Mouse (Mus musculus) heart, embryonic 12.5 days (tissue): Measurements from ENCODE around the gene 1700017D01Rik. TPM values are rescaled to one million over a fixed set of nuclear protein-coding genes. Genes with fewer than 3 reads are reported as not detected.
"Not testable (repeated sequence)": the region's sequence is repeated elsewhere in the genome, so short reads cannot be mapped to it uniquely, and the experiment has no call there.

Experiments
- ATAC-seq: fragments of 200-750 bp; cut with Nextera tagmentation; 2 replicates; pipeline ENCODE4 v1.8.0; 2017; ENCODE audit warnings: moderate TSS enrichment, moderate library complexity; ENCODE audit not compliant: insufficient number of reproducible peaks, low FRiP score
- H3K27ac ChIP-seq: fragments of 300-500 bp; sonication (generic); 2 replicates; pipeline ENCODE4 v1.5.1; 2016; ENCODE audit warnings: mild to moderate bottlenecking, moderate library complexity; ENCODE audit not compliant: poor library complexity, severe bottlenecking
- H3K27me3 ChIP-seq: fragments of 300-500 bp; sonication (generic); replicated peaks from 2 replicates; pipeline ENCODE4 v1.6.1; 2016; ENCODE audit warnings: mild to moderate bottlenecking, moderate library complexity
- H3K36me3 ChIP-seq: fragments of 300-500 bp; sonication (generic); 2 replicates; pipeline ENCODE4 v1.6.1; 2016; ENCODE audit warnings: mild to moderate bottlenecking, moderate library complexity
- H3K4me1 ChIP-seq: fragments of 300-500 bp; sonication (generic); replicated peaks from 2 replicates; pipeline ENCODE4 v1.6.1; 2016; ENCODE audit warnings: mild to moderate bottlenecking
- H3K4me2 ChIP-seq: fragments of 300-500 bp; sonication (generic); 2 replicates; pipeline ENCODE4 v1.6.1; 2016; ENCODE audit warnings: mild to moderate bottlenecking, moderate library complexity
- H3K4me3 ChIP-seq: fragments of 300-500 bp; sonication (generic); 2 replicates; pipeline ENCODE4 v1.5.1; 2016; ENCODE audit warnings: mild to moderate bottlenecking
- H3K9ac ChIP-seq: fragments of 300-500 bp; sonication (generic); 2 replicates; pipeline ENCODE4 v1.6.1; 2016; ENCODE audit warnings: mild to moderate bottlenecking, moderate library complexity
- H3K9me3 ChIP-seq: fragments of 300-500 bp; sonication (generic); replicated peaks from 2 replicates; pipeline ENCODE4 v1.6.1; 2016; ENCODE audit warnings: mild to moderate bottlenecking, moderate library complexity
- WGBS: fragments of 180-500 bp; shearing (Covaris S2); methylation state at CpG from one replicate; pipeline ENCODE4 v1.1.7; 2016; 5-methylcytosine and 5-hydroxymethylcytosine counted together
- polyA plus RNA-seq: library from polyadenylated mRNA; unstranded; fragments of >200 nt; fragmentation: Nextera tagmentation; extraction: Ambion mirVana; gene quantifications from 2 replicates; pipeline ENCODE4 v1.2.1, GENCODE M21; 2016

The 1700017D01Rik gene
- polyA plus RNA-seq, 1 experiment from 2014 or later: not detected

GRCm38 (mm10) chr19:11092131-11092530 is 38.5 kb downstream of the 1700017D01Rik start:
- WGBS: 3% methylated on average over 50 of the region's 50 CpGs
- not testable (repeated sequence) for H3K27ac ChIP-seq, ATAC-seq, H3K9me3 ChIP-seq, H3K27me3 ChIP-seq, H3K4me1 ChIP-seq, H3K36me3 ChIP-seq
- Histone ChIP-seq H3K4me3 (peak overlapping the region; percentile 44), H3K9ac (0 out of 2 replicates have a peak overlapping the region, but pooled peaks have one; percentile 37), H3K4me2 (peak overlapping the region; percentile 70)

DNA sequence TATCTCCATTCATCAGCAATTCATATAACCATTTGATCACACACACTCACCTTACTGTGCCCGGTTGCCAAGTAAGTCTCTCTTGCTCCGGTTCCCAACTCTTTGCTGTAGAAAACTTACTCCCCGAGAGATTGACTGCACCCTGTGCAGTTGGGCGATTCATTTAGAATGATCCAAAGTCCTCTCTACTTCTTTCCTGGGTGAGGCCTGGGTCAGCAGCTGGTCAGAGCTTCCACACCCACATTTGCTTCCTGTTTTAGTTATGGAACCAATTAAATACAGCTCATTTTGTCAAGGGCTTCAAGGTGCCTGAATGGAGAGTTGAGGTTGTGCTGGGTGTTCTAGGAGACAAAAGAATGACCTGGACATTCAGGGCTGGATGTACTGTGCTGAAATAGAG is 49.7 kb downstream of the 1700017D01Rik start, which contains the start of gene Ms4a8a:
Gene Ms4a8a, minus strand, starts transcription at position 169 of the 400 bp plus-strand sequence.
- no peak for ATAC-seq
- Histone ChIP-seq H3K27me3 (no peaks in the 10 kb centered on the region), H3K36me3 (no peaks in the 10 kb centered on the region), H3K4me2 (no peak within 1 kb of the TSS), H3K27ac (no peak within 1 kb of the TSS), H3K9me3 (no peaks in the 10 kb centered on the region), H3K4me3 (no peak within 1 kb of the TSS), H3K9ac (no peak within 1 kb of the TSS), H3K4me1 (no peaks in the 10 kb centered on the region)
- WGBS: 77% methylated on average over 4 of the region's 4 CpGs

- Histone ChIP-seq H3K4me1 (no peaks in the 10 kb centered on the region), H3K27ac (no peak overlapping the region), H3K4me2 (no peak overlapping the region), H3K4me3 (no peak overlapping the region), H3K27me3 (no peaks in the 10 kb centered on the region), H3K9ac (no peak overlapping the region), H3K9me3 (no peaks in the 10 kb centered on the region), H3K36me3 (no peaks in the 10 kb centered on the region)
- no peak for ATAC-seq
- 83% methylated on average over 3 of the region's 3 CpGs for WGBS
Observed at GRCm38 (mm10) chr19:11070364-11070763, 60.3 kb downstream of the 1700017D01Rik start.

DNA sequence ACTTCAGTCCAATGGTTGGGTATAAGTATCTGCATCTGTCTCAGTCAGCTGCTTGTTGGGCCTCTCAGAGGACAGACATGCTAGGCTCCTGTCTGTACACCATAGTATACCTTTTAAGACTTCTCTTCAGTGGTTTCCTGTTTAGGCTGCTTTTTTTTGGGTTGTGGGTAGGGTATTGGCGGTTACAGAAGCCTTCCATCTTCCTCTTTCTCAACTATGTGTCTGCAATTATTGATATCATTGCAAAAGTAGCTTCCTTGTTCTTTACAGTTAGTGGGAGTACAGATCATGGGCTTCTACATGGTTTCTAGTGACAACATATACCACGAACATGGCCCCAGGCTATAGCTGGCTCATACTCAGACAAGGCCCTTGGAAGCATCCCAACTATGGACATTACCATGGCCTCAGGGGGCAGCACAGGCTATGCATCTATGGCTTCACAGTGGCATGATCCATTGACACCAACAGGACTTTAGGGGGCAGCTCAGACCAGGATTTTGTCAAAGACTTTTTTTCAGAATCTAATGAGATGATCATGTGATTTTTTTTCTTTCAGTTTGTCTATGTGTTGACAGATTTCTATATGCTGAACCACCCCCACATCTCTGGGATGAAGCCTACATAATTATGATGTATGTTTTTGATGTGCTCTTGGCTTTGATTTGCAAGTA is 65.3 kb downstream of the 1700017D01Rik start:
- Histone ChIP-seq H3K27me3 (no peaks in the 10 kb centered on the region), H3K4me3 (no peak overlapping the region), H3K27ac (no peak overlapping the region), H3K4me2 (no peak overlapping the region), H3K9ac (no peak overlapping the region), H3K4me1 (no peaks in the 10 kb centered on the region), H3K9me3 (no peaks in the 10 kb centered on the region), H3K36me3 (no peaks in the 10 kb centered on the region)
- WGBS: 73% methylated on average over 2 of the region's 2 CpGs
- no peak for ATAC-seq

DNA sequence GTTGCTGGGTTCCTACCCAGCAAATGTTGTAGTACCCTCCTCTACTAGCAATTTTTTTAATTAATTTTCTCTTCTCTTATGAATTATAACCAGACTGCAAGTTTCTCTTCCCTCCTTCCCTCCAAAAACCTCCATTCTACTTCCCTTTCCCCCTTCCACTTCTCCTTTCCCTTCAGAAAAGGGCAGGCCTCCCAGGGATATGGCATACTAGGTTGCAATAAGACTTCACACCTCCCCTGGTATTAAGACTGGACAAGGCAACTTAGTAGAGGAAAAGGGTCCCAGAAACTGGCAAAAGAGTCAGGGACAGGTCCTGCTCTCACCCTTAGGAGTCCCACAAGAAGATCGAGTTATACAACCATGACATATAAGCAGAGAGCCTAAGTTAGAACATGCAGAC is 69.8 kb downstream of the 1700017D01Rik start:
- ATAC-seq: no peak

DNA sequence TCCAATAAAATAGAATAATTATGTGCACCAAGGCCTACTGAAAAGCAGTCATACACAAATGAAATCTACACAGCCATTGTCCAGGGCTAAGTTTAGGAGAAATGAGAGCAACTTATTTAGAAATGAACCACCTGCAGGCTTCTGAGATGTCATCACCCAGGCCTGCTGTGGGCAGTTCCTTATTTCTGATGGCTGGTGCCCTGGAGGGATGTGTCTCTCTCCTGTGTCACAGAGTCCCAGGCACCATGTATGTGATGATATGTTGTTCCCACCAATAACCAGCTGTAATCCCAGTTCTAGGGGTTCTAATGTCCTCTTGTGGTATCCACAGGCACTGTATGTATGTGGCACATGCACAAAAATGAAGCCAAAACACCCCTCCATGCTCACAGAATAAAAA is 70.7 kb downstream of the 1700017D01Rik start:
- Histone ChIP-seq H3K4me3 (no peak overlapping the region), H3K9me3 (no peaks in the 10 kb centered on the region), H3K4me2 (no peak overlapping the region), H3K27me3 (no peaks in the 10 kb centered on the region), H3K27ac (no peak overlapping the region), H3K9ac (no peak overlapping the region), H3K36me3 (no peaks in the 10 kb centered on the region), H3K4me1 (no peaks in the 10 kb centered on the region)
- ATAC-seq: no peak

More for the DNA sequence above, 69.8 kb downstream of the 1700017D01Rik start:
- Histone ChIP-seq H3K4me1 (no peaks in the 10 kb centered on the region), H3K9me3 (no peaks in the 10 kb centered on the region), H3K36me3 (no peaks in the 10 kb centered on the region), H3K4me2 (no peak overlapping the region), H3K27ac (no peak overlapping the region), H3K9ac (no peak overlapping the region), H3K4me3 (no peak overlapping the region), H3K27me3 (no peaks in the 10 kb centered on the region)
- WGBS: 71% methylated on average over 1 of the region's 1 CpGs

DNA sequence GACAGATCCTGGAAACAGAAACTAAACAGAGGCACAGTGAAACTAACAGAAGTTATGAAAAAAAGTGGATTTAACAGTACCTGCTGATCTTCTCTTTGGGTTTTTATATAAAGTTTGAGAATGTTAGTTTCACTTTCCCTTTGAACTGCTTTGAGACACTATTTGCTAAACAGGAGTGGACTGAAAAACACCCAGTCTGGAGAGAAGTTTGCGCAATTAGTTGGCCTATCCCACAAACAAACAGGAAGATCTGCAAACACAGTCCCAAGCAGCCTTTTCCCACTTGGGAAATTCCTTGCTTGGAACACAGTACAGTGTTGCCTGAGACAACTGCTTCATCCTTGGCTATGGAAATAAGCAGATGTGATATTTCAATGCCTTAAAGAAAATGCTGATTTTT is 75.0 kb downstream of the 1700017D01Rik start:
- H3K9me3 ChIP-seq, H3K4me2 ChIP-seq, H3K27ac ChIP-seq, H3K4me1 ChIP-seq, H3K4me3 ChIP-seq, H3K36me3 ChIP-seq, H3K9ac ChIP-seq, ATAC-seq, H3K27me3 ChIP-seq: not testable (repeated sequence)
- WGBS: 87% methylated on average over 1 of the region's 1 CpGs

DNA sequence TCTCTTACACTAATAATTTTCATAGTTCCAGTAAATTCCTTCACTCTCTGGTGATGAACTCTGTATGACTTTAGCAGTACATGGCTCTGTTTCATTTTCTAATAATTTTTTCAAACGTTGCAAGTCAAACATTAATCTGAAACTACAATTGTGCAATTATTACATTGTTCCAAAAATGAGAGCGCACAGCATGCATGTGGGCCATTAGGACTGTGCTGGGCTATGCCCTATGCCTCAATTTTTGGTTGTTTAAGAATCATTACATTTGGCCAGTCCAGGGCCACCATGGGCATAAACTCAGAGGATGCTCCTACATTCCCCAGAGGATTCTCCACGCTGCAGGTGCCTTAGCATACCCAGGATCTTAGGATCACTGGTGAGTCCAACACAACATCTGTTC is 77.4 kb downstream of the 1700017D01Rik start:
- Histone ChIP-seq H3K27me3 (no peaks in the 10 kb centered on the region), H3K9me3 (no peaks in the 10 kb centered on the region), H3K4me1 (no peaks in the 10 kb centered on the region), H3K4me3 (no peak overlapping the region), H3K4me2 (no peak overlapping the region), H3K36me3 (no peaks in the 10 kb centered on the region), H3K27ac (no peak overlapping the region), H3K9ac (no peak overlapping the region)
- WGBS: 69% methylated on average over 3 of the region's 3 CpGs
- ATAC-seq: no peak

- WGBS: 73% methylated on average over 5 of the region's 5 CpGs
- no peaks in the 10 kb centered on the region for H3K36me3 ChIP-seq
- no peaks in the 10 kb centered on the region for H3K27me3 ChIP-seq
- H3K9ac ChIP-seq: no peak overlapping the region
- no peaks in the 10 kb centered on the region for H3K9me3 ChIP-seq
- H3K4me1 ChIP-seq: no peaks in the 10 kb centered on the region
- H3K4me3 ChIP-seq: no peak overlapping the region
- no peak overlapping the region for H3K4me2 ChIP-seq
- ATAC-seq: no peak
- no peak overlapping the region for H3K27ac ChIP-seq
Observed at GRCm38 (mm10) chr19:11052877-11053276, 77.8 kb downstream of the 1700017D01Rik start.

DNA sequence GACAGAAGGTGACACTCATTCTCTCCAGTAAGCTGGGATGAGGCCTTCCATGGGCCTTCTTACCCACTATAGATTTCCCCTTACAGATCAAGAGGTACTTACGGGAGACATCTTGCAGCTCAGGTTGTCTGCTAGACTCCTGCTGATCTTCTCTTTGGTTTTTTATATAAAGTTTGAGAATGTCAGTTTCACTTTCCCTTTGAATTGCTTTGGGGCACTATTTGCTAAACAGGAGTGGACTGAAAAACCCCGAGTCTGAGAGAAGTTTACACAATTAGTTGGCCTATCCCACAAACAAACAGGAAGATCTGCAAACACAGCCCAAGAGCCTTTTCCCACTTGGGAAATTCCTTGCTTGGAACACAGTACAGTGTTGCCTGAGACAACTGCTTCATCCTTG is 80.4 kb downstream of the 1700017D01Rik start:
- Histone ChIP-seq H3K4me1 (no peaks in the 10 kb centered on the region), H3K4me3 (no peak overlapping the region), H3K27me3 (no peaks in the 10 kb centered on the region), H3K4me2 (no peak overlapping the region), H3K27ac (no peak overlapping the region), H3K9me3 (no peaks in the 10 kb centered on the region), H3K36me3 (no peaks in the 10 kb centered on the region), H3K9ac (no peak overlapping the region)
- WGBS: 66% methylated on average over 2 of the region's 2 CpGs
- ATAC-seq: no peak

DNA sequence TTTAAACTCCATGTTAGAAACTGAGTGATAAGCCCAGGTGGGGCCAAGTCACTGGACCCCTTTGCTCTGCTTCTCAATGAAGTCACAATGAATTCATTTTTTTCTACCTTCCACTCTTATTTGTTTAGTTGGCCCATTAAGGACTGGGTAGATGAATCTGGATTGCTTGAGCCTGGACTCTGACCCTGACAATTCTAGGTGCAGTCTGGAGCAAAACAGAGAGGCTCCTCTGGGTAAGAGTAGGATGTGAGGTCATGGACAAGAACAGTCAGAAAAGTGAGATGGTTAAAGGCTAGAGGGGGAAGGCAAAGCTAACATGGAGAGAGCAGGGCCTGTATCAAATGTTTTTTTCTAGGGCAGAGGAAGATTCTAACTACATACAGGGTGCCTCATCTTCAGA is 81.2 kb downstream of the 1700017D01Rik start:
- Histone ChIP-seq H3K36me3 (no peaks in the 10 kb centered on the region), H3K4me1 (no peaks in the 10 kb centered on the region), H3K27me3 (no peaks in the 10 kb centered on the region), H3K4me2 (no peak overlapping the region), H3K9me3 (no peaks in the 10 kb centered on the region), H3K9ac (no peak overlapping the region), H3K4me3 (no peak overlapping the region), H3K27ac (no peak overlapping the region)
- ATAC-seq: no peak

GRCm38 (mm10) chr19:11048503-11048902 is 82.2 kb downstream of the 1700017D01Rik start:
- H3K36me3 ChIP-seq: no peaks in the 10 kb centered on the region
- no peaks in the 10 kb centered on the region for H3K27me3 ChIP-seq
- no peak for ATAC-seq
- no peak overlapping the region for H3K4me2 ChIP-seq
- H3K4me3 ChIP-seq: no peak overlapping the region
- no peaks in the 10 kb centered on the region for H3K9me3 ChIP-seq
- WGBS: 63% methylated on average over 1 of the region's 1 CpGs
- H3K27ac ChIP-seq: no peak overlapping the region
- H3K9ac ChIP-seq: no peak overlapping the region
- no peaks in the 10 kb centered on the region for H3K4me1 ChIP-seq
